Mouse (Mus musculus) leukemia stem cell, adult 10-12 weeks (primary cell): ENCODE measurements around the gene Gm38393. TPM values are rescaled to one million over a fixed set of nuclear protein-coding genes. Genes with fewer than 3 reads are reported as not detected.

Source experiments
- polyA plus RNA-seq: library from polyadenylated mRNA; stranded (reverse); fragments of >175 nt; gene quantifications from 2 replicates; pipeline ENCODE4 v1.2.3, GENCODE M21; 2012; ENCODE audit warnings: low replicate concordance

Gm38393 gene
- 1.4 and 3.5 TPM in 2 replicates for polyA plus RNA-seq

DNA sequence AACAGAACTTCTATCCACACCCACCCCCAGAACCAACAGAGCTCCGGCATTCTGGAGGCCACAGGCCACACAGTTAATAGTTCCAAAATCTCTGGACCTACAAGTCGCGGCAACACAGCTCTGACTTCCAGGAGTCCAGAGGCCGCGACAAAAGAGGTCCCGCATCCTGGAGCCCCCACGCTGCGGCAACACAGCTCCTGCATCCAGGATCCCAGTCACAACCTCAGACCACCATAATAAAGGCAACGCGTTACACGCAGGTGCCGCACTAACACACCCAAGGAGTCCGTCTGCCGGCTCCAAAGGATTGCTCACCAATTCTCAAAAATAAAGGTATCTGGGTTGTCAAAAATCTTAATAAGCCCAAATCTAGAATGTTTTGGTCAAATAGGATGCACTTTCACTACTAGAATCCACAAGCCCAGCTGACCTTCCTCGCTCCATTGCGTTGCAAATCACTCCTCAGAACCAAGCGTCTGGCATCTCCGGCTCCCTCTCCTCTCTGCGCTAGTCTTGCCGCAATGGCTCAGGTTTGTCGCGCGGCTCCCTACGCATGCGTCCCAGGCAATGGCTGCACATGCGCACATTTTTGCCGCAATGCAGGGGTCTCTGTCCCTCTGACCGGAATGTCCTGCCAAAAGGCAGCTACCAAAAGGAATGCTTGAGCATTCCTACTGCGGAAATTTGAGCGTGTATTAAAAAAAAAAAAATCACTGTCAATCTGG, at the start of gene Gm38393, which contains the start of gene Snurf:
TSS of gene Gm38393 (minus strand) at position 459 of the 725 bp plus-strand sequence.
TSS of gene Snurf (minus strand) at position 444 of the 725 bp plus-strand sequence.

Other genes starting within 250 kb of the Gm38393 start
- not detected in 2 replicates for gene Snurf, start within 50 bp of the Gm38393 start, polyA plus RNA-seq
- gene Snrpn, start 135.2 kb upstream of the Gm38393 start, polyA plus RNA-seq, result 0.71 and 2.1 TPM in 2 replicates